Mouse (Mus musculus) liver, adult 2 months (tissue): ENCODE measurements around the gene Helb.

Experiments
- CTCF ChIP-seq: fragments of 200-500 bp; IDR thresholded peaks from 2 replicates; pipeline ENCODE4 v1.5.1; 2011; ENCODE audit warnings: low read depth, low read length, control low read depth
- POLR2A ChIP-seq: fragments of 200-500 bp; IDR thresholded peaks from 2 replicates; pipeline ENCODE4 v1.6.1; 2011; ENCODE audit warnings: low read length, control low read depth; ENCODE audit not compliant: insufficient read depth; ENCODE audit errors: extremely low read depth

GRCm38 (mm10) chr10:120113980-120114379 is 1.2 kb upstream of the Helb start:
- TF ChIP-seq CTCF, result no peak
- no peak for TF ChIP-seq POLR2A
